Mouse (Mus musculus): ENCODE results near the gene Gm38392.

The Gm38392 gene

GRCm38 (mm10) chr3:88214197-88214938 lies 72.6 kb downstream of the Gm38392 start:
- DNase-seq = no peak

- DNase-seq = no peak
Observed at GRCm38 (mm10) chr3:88213019-88213418, 74.0 kb downstream of the Gm38392 start.

DNA sequence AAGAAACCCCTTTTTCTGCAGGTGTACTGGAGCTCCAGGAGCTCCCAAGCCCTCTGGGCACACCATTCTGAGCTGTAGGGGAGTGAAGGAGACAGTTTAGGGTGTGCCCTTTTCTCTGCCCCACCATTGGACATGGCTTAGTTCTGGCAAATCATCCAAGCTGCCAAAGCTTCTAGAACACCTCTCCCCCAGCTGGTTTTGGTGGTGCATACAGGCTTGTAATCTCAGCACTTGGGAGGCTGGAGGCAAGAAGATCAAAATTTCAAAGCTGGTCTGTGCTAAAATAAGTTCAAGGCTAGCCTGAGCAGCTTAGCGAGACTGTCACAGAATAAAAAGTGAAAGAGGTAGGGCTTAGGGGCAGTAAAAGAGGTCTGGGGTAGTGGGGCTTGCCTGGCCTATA lies 74.7 kb downstream of the Gm38392 start:
- DNase-seq = no peak

DNA sequence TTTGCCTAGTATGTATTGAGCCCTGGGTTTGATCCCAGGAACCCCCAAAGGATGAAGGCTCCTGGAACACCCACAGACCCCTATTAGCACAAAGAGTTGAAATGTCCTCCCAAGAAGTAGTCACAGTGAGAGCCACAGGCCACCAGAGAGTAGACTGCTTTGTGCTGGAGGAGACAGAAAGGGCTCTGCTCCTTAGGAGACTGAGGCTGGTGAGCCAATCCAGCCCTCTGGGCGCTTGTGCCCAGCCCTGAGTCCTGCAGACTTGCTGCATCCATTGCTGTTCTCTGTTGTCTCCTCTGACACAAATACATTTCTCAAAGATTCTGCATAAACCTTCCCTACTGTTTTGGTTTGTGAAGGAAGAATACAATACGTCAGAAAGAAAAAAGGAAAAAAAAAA lies 76.1 kb downstream of the Gm38392 start:
- DNase-seq = no peak

DNA sequence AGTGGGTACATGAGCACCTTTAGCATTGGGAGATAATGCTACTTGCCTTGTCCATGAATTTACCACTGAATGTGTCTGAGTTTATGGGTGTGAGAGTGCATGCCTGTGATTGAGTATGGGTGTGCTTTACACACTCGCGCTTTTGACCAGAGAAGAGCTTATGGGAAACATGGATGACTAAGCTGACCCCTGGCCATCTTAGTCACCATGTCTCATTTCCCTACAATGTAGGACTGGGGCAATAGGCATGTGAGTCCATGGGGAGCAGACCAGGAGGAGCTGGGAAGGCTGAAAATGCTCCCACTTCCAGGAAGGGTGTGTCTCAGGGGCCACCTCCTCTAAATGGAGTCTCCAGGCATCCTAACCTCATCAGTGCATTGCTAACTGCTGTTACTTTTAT lies 76.9 kb downstream of the Gm38392 start:
- DNase-seq = no peak

DNA sequence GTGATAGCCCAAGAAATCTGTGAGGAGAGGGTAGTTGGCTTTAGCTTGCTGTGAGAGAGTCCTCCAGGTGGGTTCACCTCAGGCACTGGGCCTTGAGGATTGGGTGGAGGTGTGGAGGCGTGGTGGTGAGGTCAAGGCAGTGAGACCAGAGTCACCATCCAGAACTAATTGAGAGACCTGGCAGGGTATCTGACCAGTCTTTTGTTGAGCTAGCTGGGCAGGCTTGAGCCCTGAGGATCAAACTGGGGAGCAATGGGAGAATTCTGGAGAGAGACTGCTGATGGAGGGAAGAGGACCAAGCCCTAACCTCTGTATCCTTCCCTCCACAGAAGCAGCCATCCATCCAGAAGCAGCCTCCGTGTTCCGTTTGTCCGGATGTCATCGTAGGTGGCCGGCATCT lies 77.7 kb downstream of the Gm38392 start:
- DNase-seq = no peak

- DNase-seq = no peak
Observed at GRCm38 (mm10) chr3:88208226-88208720, 78.7 kb downstream of the Gm38392 start.

GRCm38 (mm10) chr3:88207451-88208100 lies 79.4 kb downstream of the Gm38392 start:
- DNase-seq = no peak

GRCm38 (mm10) chr3:88206901-88207371 lies 80.1 kb downstream of the Gm38392 start:
- DNase-seq = no peak

DNA sequence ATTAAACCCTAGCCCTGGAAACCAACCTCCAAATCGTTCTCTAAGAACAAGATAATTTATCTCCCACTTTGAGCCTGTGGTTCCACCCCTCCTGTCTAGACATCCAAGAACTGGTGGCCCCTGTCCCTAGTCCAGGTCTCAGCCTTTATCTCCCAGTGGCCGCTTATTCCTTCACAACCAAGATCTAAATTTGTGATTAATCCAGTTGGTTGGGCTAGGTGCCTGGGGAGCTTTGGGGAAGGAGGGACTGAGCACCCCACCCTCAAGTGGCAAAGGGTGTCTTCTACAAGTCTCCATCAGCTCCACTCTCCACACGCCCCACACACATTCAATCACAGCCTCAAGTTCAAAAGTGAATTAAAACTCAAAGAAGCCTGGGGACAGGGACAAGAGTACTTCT lies 80.5 kb downstream of the Gm38392 start:
- DNase-seq = no peak

DNA sequence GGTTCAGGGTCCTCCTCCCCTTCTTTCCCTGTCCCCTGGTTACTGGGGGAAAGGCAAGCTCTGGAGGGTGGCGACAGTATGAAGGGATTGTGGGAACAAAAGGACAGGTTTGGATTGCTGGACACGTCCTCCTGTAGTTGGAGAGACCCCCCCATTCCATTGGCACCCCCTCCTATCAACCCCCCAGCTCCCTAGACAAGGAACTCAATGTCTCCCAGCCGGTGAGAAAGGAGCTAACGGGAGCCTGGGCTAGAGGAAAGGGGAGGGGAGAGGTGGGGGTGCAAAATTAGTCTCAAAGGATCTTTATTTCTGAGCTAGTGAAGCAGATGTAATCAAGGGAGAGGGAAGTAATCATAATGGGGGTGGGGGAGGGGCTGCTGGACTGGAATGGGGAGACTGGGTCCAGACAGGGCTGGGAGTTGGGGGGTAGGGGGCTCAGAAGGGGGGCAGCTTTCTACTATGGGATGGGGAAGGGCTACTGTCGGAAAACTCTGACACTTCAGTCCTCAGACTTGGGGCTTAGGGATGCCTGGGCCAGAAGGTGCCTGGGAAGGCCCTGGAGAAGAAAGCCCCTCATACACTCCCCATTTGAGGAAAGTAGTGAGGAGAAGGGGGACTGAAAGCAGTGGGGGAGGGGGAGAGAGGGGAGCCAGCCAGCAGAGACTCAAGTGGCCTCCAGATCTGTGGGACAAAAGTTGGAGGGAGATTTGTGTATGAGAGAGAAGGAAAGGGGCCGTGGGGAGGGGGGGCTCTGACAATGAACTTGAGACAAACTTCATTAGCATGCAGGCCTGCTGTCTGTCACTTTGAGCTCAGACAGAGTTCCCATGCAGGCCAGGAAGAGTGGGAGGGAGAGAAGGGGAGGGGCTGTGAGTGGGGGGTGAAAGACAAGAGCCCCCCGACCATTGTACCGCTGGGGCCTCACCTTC lies 81.2 kb downstream of the Gm38392 start:
- no peak for DNase-seq

DNA sequence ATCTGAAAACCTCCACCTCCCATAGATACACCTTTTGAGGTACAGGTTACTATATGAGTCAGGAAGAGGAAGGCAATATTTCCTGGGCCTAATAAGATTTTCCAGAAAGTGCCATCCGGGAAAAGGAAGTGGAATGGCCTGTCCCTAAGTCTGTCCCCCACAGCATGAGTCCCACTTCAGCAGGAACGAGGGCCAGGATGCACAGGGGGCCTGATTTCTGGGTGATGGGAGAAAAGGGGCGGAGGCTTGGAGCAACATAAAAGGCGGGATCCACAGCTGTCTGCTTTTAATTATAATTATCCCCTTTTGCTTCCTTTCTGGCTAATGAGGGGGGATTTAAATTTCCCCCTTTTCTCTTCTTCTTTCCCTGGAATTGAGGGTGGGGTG lies 81.8 kb downstream of the Gm38392 start:
- no peak for DNase-seq

GRCm38 (mm10) chr3:88204751-88205150 lies 82.3 kb downstream of the Gm38392 start:
- DNase-seq = no peak

DNA sequence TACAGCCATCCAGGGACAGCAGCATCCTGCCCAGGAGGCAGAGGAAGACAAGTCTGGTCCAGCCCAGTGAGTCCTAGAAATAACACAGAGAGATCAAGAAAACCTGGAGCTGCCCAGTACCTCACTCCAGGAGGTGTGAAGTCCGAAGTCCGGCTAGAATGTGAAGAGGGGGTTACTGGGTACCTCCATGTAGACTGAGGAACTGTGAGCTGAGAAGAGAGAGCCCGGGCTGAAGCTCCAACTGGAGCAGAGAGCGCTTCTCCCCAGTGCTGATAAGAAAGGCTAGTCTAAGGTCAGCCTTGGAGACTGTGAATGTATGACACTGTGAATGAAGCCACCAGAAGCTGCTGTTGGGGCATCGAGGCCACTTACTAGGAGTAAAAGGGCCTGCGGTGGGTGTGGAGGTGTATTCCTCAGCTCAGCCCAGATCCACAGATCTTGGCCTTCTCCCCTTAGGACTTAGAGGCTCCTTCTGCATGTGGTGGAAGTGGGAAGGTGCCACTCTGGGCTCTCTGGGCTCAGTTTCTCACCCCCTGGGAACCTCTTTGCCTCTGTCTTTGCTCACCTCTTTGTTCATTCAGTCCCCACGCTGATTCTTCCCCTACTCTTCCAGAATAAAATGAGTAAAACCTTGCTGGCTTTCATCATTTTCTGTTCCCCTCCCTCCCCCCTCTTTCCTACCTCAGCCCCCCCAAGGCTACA lies 82.9 kb downstream of the Gm38392 start:
- no peak for DNase-seq

DNA sequence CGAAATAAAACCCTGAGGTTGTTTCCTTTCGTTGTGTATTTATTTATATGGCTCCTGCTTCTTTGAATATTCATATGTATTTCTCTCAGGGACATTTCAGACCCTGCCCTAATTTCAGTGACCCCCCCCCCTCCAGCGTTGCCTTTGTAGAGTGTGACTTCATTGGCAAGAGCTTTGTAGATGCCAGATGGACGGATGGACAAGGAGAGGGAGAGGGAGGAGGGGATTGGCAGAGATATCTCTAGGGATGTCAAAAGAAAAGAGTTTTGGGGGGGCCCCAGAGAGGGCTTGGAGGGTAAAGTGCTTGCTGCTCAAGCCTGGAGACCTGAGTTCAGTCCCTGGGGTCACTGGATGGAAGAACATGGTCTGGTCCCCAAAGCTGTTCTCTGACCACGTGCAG lies 83.6 kb downstream of the Gm38392 start:
- no peak for DNase-seq

DNA sequence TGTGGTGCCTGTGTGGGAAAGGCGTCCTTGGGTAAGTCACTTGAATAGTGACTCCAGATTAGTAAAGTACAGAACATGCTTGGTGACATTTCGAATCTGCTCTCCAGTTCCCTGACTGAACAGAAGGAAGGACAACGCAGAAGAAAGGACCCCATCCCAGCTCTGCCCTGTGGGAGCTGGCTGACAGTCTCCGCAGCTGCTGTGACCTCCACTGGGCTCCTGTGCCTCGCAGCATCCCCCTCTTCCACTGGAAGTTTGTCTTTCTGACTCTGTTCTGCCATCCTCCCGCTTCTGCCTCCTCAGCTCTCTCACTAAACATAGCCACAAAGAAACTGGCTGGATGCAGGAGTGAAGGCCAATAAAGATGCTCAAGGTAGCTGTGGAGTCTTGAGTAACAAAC lies 84.0 kb downstream of the Gm38392 start:
- DNase-seq = no peak

- no peak for DNase-seq
Observed at GRCm38 (mm10) chr3:88201640-88202039, 85.4 kb downstream of the Gm38392 start.

- no peak for DNase-seq
Observed at GRCm38 (mm10) chr3:88200972-88201330, 86.1 kb downstream of the Gm38392 start.

DNA sequence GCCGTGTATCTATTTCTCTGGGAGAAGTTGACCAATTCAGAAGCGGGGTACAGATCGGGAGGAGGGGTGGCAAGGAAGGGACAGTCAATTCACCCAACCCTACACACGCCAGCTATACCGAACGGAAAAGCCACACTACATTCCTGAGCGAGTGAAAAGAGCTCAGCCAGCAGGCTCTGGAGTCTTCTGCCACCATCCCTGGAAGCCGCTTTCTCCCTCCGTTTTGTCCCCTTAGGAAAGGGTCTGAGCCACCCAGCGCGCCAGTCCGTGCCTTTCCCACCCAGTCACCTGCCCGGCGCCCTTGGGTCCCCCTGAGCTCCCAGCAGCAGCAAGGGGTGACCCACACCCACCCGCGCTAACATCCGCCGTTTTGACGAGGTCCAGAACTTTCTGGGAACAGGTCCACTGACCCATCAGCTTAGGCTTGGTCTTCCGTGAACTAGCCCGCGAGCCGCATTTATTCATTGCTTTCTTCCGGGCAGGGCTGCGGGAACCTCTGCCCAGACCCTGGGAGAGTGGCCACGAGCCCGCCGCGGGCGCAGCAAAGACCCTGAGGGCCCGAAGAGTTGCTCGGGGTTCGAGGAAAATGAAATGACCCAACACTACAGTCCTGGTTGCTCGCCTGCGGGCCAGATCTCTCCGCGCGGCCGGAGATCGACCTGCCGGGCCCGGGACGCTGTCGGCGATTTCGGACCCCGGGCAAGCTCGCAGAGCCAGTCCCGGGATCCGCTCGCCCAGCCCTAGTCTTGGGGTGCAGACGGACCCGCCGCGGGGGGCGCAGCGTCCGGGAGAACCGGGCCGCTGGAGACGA lies 86.6 kb downstream of the Gm38392 start:
- DNase-seq = no peak

GRCm38 (mm10) chr3:88199541-88200110 lies 87.4 kb downstream of the Gm38392 start:
- no peak for DNase-seq

GRCm38 (mm10) chr3:88198505-88199020 lies 88.4 kb downstream of the Gm38392 start:
- no peak for DNase-seq

All from heart, adult 11 months (tissue).